Mouse (Mus musculus) limb, embryonic 15.5 days (tissue): Measurements from ENCODE around the gene Kl. TPM values are rescaled to one million over a fixed set of nuclear protein-coding genes. Genes with fewer than 3 reads are reported as not detected.

Experiments used
- ATAC-seq: fragments of 200-750 bp; cut with Nextera tagmentation; 2 replicates; pipeline ENCODE4 v1.8.0; 2017; ENCODE audit warnings: low read depth, moderate TSS enrichment; ENCODE audit not compliant: insufficient number of reproducible peaks, low FRiP score, low TSS enrichment
- H3K27ac ChIP-seq: fragments of 300-500 bp; sonication (generic); 2 replicates; pipeline ENCODE4 v1.5.1; 2015; ENCODE audit warnings: moderate library complexity, mild to moderate bottlenecking, inconsistent platforms
- H3K27me3 ChIP-seq: fragments of 300-500 bp; sonication (generic); 2 replicates; pipeline ENCODE4 v1.6.1; 2015; ENCODE audit warnings: inconsistent platforms
- H3K36me3 ChIP-seq: fragments of 300-500 bp; sonication (generic); 2 replicates; pipeline ENCODE4 v1.6.1; 2015; ENCODE audit warnings: inconsistent platforms
- H3K4me1 ChIP-seq: fragments of 300-500 bp; sonication (generic); 2 replicates; pipeline ENCODE4 v1.6.1; 2015; ENCODE audit warnings: inconsistent platforms
- H3K4me2 ChIP-seq: fragments of 300-500 bp; sonication (generic); 2 replicates; pipeline ENCODE4 v1.6.1; 2015; ENCODE audit warnings: mild to moderate bottlenecking, inconsistent platforms
- H3K4me3 ChIP-seq: fragments of 300-500 bp; sonication (generic); 2 replicates; pipeline ENCODE4 v1.5.1; 2015; ENCODE audit warnings: mild to moderate bottlenecking, inconsistent platforms
- H3K9ac ChIP-seq: fragments of 300-500 bp; sonication (generic); 2 replicates; pipeline ENCODE4 v1.6.1; 2015; ENCODE audit warnings: inconsistent platforms
- H3K9me3 ChIP-seq: fragments of 300-500 bp; sonication (generic); 2 replicates; pipeline ENCODE4 v1.6.1; 2016; ENCODE audit warnings: inconsistent platforms
- WGBS: fragments of 180-500 bp; shearing (Covaris S2); methylation state at CpG from one replicate; pipeline ENCODE4 v1.1.7; 2015; 5-methylcytosine and 5-hydroxymethylcytosine counted together
- polyA plus RNA-seq: library from polyadenylated mRNA; unstranded; fragments of >200 nt; fragmentation: Nextera tagmentation; extraction: Ambion mirVana; gene quantifications from 2 replicates; pipeline ENCODE4 v1.2.1, GENCODE M21; 2015

Kl gene
- polyA plus RNA-seq, 1 experiment from 2014 or later, result 0.29 TPM

GRCm38 (mm10) chr5:150970551-150970950 is 18.1 kb downstream of the Kl start:
- Histone ChIP-seq H3K4me3 (no peak overlapping the region), H3K9me3 (no peaks in the 10 kb centered on the region), H3K9ac (no peak overlapping the region), H3K4me2 (no peak overlapping the region), H3K27ac (no peak overlapping the region), H3K27me3 (no peaks in the 10 kb centered on the region), H3K36me3 (no peaks in the 10 kb centered on the region), H3K4me1 (no peaks in the 10 kb centered on the region)
- no peak for ATAC-seq
- 40% methylated on average over 3 of the region's 3 CpGs for WGBS

- no peaks in the 10 kb centered on the region for H3K27me3 ChIP-seq
- no peak overlapping the region for H3K4me2 ChIP-seq
- H3K36me3 ChIP-seq, result no peaks in the 10 kb centered on the region
- no peak overlapping the region for H3K4me3 ChIP-seq
- H3K9ac ChIP-seq, result no peak overlapping the region
- 68% methylated on average over 6 of the region's 6 CpGs for WGBS
- H3K9me3 ChIP-seq, result no peaks in the 10 kb centered on the region
- no peak for ATAC-seq
- no peaks in the 10 kb centered on the region for H3K4me1 ChIP-seq
- H3K27ac ChIP-seq, result no peak overlapping the region
Observed at GRCm38 (mm10) chr5:150971126-150971525, 18.7 kb downstream of the Kl start.

- Histone ChIP-seq H3K27ac (no peak overlapping the region), H3K4me3 (no peak overlapping the region), H3K4me2 (no peak overlapping the region), H3K9ac (no peak overlapping the region), H3K9me3 (no peaks in the 10 kb centered on the region), H3K4me1 (no peaks in the 10 kb centered on the region), H3K27me3 (no peaks in the 10 kb centered on the region), H3K36me3 (no peaks in the 10 kb centered on the region)
- WGBS, result 79% methylated on average over 3 of the region's 3 CpGs
- no peak for ATAC-seq
Observed at GRCm38 (mm10) chr5:150974226-150974625, 21.8 kb downstream of the Kl start.

- H3K4me3 ChIP-seq, result no peak overlapping the region
- no peaks in the 10 kb centered on the region for H3K4me1 ChIP-seq
- H3K27me3 ChIP-seq, result no peaks in the 10 kb centered on the region
- no peaks in the 10 kb centered on the region for H3K9me3 ChIP-seq
- H3K9ac ChIP-seq, result no peak overlapping the region
- no peak overlapping the region for H3K27ac ChIP-seq
- H3K36me3 ChIP-seq, result no peaks in the 10 kb centered on the region
- no peak for ATAC-seq
- no peak overlapping the region for H3K4me2 ChIP-seq
- 59% methylated on average over 14 of the region's 14 CpGs for WGBS
Observed at GRCm38 (mm10) chr5:150977383-150977958, 25.1 kb downstream of the Kl start.

GRCm38 (mm10) chr5:150979341-150980136 is 27.1 kb downstream of the Kl start:
- no peak overlapping the region for H3K4me2 ChIP-seq
- no peaks in the 10 kb centered on the region for H3K27me3 ChIP-seq
- H3K4me3 ChIP-seq, result no peak overlapping the region
- no peaks in the 10 kb centered on the region for H3K4me1 ChIP-seq
- H3K9ac ChIP-seq, result no peak overlapping the region
- 0 out of 2 replicates have a peak overlapping the region, but pooled peaks have one; percentile 23 for H3K27ac ChIP-seq
- ATAC-seq, result peak; percentile 74; the same call in 1 of the 2 replicates
- no peaks in the 10 kb centered on the region for H3K9me3 ChIP-seq
- 55% methylated on average over 5 of the region's 5 CpGs for WGBS
- H3K36me3 ChIP-seq, result no peaks in the 10 kb centered on the region

- Histone ChIP-seq H3K4me2 (no peak overlapping the region), H3K9me3 (no peaks in the 10 kb centered on the region), H3K4me3 (no peak overlapping the region), H3K27ac (no peak overlapping the region), H3K27me3 (no peaks in the 10 kb centered on the region), H3K4me1 (no peaks in the 10 kb centered on the region), H3K36me3 (no peaks in the 10 kb centered on the region), H3K9ac (no peak overlapping the region)
- 92% methylated on average over 2 of the region's 2 CpGs for WGBS
- no peak for ATAC-seq
Observed at GRCm38 (mm10) chr5:150982082-150982481, 29.7 kb downstream of the Kl start.

- Histone ChIP-seq H3K9me3 (no peaks in the 10 kb centered on the region), H3K36me3 (no peaks in the 10 kb centered on the region)
- ATAC-seq, result no peak
Observed at GRCm38 (mm10) chr5:150994096-150994495, 41.7 kb downstream of the Kl start.

GRCm38 (mm10) chr5:150996586-150996985 is 44.2 kb downstream of the Kl start:
- Histone ChIP-seq H3K4me3 (no peak overlapping the region), H3K27ac (no peak overlapping the region), H3K4me1 (no peaks in the 10 kb centered on the region), H3K27me3 (no peaks in the 10 kb centered on the region), H3K36me3 (no peaks in the 10 kb centered on the region), H3K4me2 (no peak overlapping the region), H3K9ac (no peak overlapping the region), H3K9me3 (no peaks in the 10 kb centered on the region)
- 65% methylated on average over 2 of the region's 2 CpGs for WGBS
- ATAC-seq, result no peak

More at GRCm38 (mm10) chr5:150994096-150994495, 41.7 kb downstream of the Kl start:
- Histone ChIP-seq H3K4me1 (no peaks in the 10 kb centered on the region), H3K9ac (no peak overlapping the region), H3K27ac (no peak overlapping the region), H3K27me3 (no peaks in the 10 kb centered on the region), H3K4me2 (no peak overlapping the region), H3K4me3 (no peak overlapping the region)
- 90% methylated on average over 7 of the region's 7 CpGs for WGBS

- 92% methylated on average over 7 of the region's 7 CpGs for WGBS
- Histone ChIP-seq H3K4me1 (no peaks in the 10 kb centered on the region), H3K4me3 (no peak overlapping the region), H3K4me2 (no peak overlapping the region), H3K27ac (no peak overlapping the region), H3K9ac (no peak overlapping the region), H3K9me3 (no peaks in the 10 kb centered on the region), H3K27me3 (no peaks in the 10 kb centered on the region), H3K36me3 (no peaks in the 10 kb centered on the region)
- no peak for ATAC-seq
Observed at GRCm38 (mm10) chr5:151001111-151001510, 48.7 kb downstream of the Kl start.

GRCm38 (mm10) chr5:151002051-151002450 is 49.6 kb downstream of the Kl start:
- Histone ChIP-seq H3K4me1 (no peaks in the 10 kb centered on the region), H3K4me3 (no peak overlapping the region), H3K9me3 (no peaks in the 10 kb centered on the region), H3K4me2 (no peak overlapping the region), H3K36me3 (no peaks in the 10 kb centered on the region), H3K27ac (no peak overlapping the region), H3K27me3 (no peaks in the 10 kb centered on the region), H3K9ac (no peak overlapping the region)
- WGBS, result 90% methylated on average over 4 of the region's 4 CpGs
- no peak for ATAC-seq

- Histone ChIP-seq H3K4me3 (no peak overlapping the region), H3K27ac (no peak overlapping the region), H3K9me3 (no peaks in the 10 kb centered on the region), H3K9ac (no peak overlapping the region), H3K4me1 (no peaks in the 10 kb centered on the region), H3K4me2 (no peak overlapping the region), H3K27me3 (no peaks in the 10 kb centered on the region), H3K36me3 (no peaks in the 10 kb centered on the region)
- 55% methylated on average over 1 of the region's 1 CpGs for WGBS
- no peak for ATAC-seq
Observed at GRCm38 (mm10) chr5:151004216-151004755, 51.9 kb downstream of the Kl start.

GRCm38 (mm10) chr5:151018450-151018849 is 66.0 kb downstream of the Kl start:
- no peak overlapping the region for H3K4me3 ChIP-seq
- H3K27me3 ChIP-seq, result no peaks in the 10 kb centered on the region
- H3K4me1 ChIP-seq, result peaks cover 29% of the 10 kb centered on the region
- H3K27ac ChIP-seq, result no peak overlapping the region; the same call in 1 of the 2 replicates
- no peak overlapping the region for H3K9ac ChIP-seq
- ATAC-seq, result no peak
- 75% methylated on average over 5 of the region's 5 CpGs for WGBS
- no peaks in the 10 kb centered on the region for H3K36me3 ChIP-seq
- H3K9me3 ChIP-seq, result 0 out of 2 replicates have a peak, but pooled peaks cover 4% of the 10 kb centered on the region
- H3K4me2 ChIP-seq, result no peak overlapping the region
